Mouse (Mus musculus): Measurements from ENCODE around the gene Rmnd5a. TPM values are rescaled to one million over a fixed set of nuclear protein-coding genes. Genes with fewer than 3 reads are reported as not detected.
"Not testable (repeated sequence)": the region's sequence is repeated elsewhere in the genome, so short reads cannot be mapped to it uniquely, and the experiment has no call there.

Gene Rmnd5a
- polyA plus RNA-seq, 1 experiment from 2014 or later = 9.0 TPM

- H3K27ac ChIP-seq (ENCODE audit: low read depth); H3K4me1 ChIP-seq (replicated peaks; ENCODE audit: control insufficient read depth, insufficient read depth, low read length); ATAC-seq (replicated peaks; ENCODE audit: low FRiP score, low TSS enrichment, low read depth): not testable (repeated sequence)
Measured at GRCm38 (mm10) chr6:71478816-71479568, 38.6 kb upstream of the Rmnd5a start.

GRCm38 (mm10) chr6:71476783-71477182 is 36.3 kb upstream of the Rmnd5a start:
- 80% methylated on average over 5 of the region's 5 CpGs for WGBS

More at GRCm38 (mm10) chr6:71478816-71479568, 38.6 kb upstream of the Rmnd5a start:
- H3K9ac ChIP-seq (ENCODE audit: low read length); DNase-seq (ENCODE audit: low spot score); H3K9me3 ChIP-seq (ENCODE audit: control insufficient read depth, low read length); H3K4me2 ChIP-seq (ENCODE audit: low read length); H3K27me3 ChIP-seq (replicated peaks; ENCODE audit: control insufficient read depth, insufficient read depth, low read length); H3K4me3 ChIP-seq (ENCODE audit: low read depth, low read length); H3K36me3 ChIP-seq (ENCODE audit: control insufficient read depth, insufficient read depth, low read length): not testable (repeated sequence)
- WGBS = 85% methylated on average over 10 of the region's 10 CpGs

GRCm38 (mm10) chr6:71475604-71476003 is 35.2 kb upstream of the Rmnd5a start:
- H3K27ac ChIP-seq (ENCODE audit: low read depth) = no peak overlapping the region
- DNase-seq (ENCODE audit: low spot score) (no peak), ATAC-seq (replicated peaks; ENCODE audit: low FRiP score, low TSS enrichment, low read depth) (no peak)
- no peaks in the 10 kb centered on the region for H3K27me3 ChIP-seq (replicated peaks; ENCODE audit: control insufficient read depth, insufficient read depth, low read length)
- no peak overlapping the region for H3K4me2 ChIP-seq (ENCODE audit: low read length)
- H3K9me3 ChIP-seq (ENCODE audit: control insufficient read depth, low read length) = no peaks in the 10 kb centered on the region
- H3K4me1 ChIP-seq (replicated peaks; ENCODE audit: control insufficient read depth, insufficient read depth, low read length) = no peaks in the 10 kb centered on the region
- H3K36me3 ChIP-seq (ENCODE audit: control insufficient read depth, insufficient read depth, low read length) = no peaks in the 10 kb centered on the region
- no peak overlapping the region for H3K4me3 ChIP-seq (ENCODE audit: low read depth, low read length)
- whole genome bisulfite sequencing = 87% methylated on average over 3 of the region's 3 CpGs
- no peak overlapping the region for H3K9ac ChIP-seq (ENCODE audit: low read length)

More at GRCm38 (mm10) chr6:71476783-71477182, 36.3 kb upstream of the Rmnd5a start:
- H3K4me2 ChIP-seq (ENCODE audit: low read length) = no peak overlapping the region
- H3K4me1 ChIP-seq (replicated peaks; ENCODE audit: control insufficient read depth, insufficient read depth, low read length) = no peaks in the 10 kb centered on the region
- H3K36me3 ChIP-seq (ENCODE audit: control insufficient read depth, insufficient read depth, low read length) = no peaks in the 10 kb centered on the region
- ATAC-seq (replicated peaks; ENCODE audit: low FRiP score, low TSS enrichment, low read depth) (no peak), DNase-seq (ENCODE audit: low spot score) (no peak)
- no peaks in the 10 kb centered on the region for H3K9me3 ChIP-seq (ENCODE audit: control insufficient read depth, low read length)
- H3K9ac ChIP-seq (ENCODE audit: low read length) = no peak overlapping the region
- H3K27me3 ChIP-seq (replicated peaks; ENCODE audit: control insufficient read depth, insufficient read depth, low read length) = no peaks in the 10 kb centered on the region
- no peak overlapping the region for H3K4me3 ChIP-seq (ENCODE audit: low read depth, low read length)
- no peak overlapping the region for H3K27ac ChIP-seq (ENCODE audit: low read depth)

- DNase-seq (ENCODE audit: low spot score) (no peak), ATAC-seq (replicated peaks; ENCODE audit: low FRiP score, low TSS enrichment, low read depth) (no peak)
- Histone ChIP-seq H3K27me3 (replicated peaks; ENCODE audit: control insufficient read depth, insufficient read depth, low read length) (no peaks in the 10 kb centered on the region), H3K36me3 (ENCODE audit: control insufficient read depth, insufficient read depth, low read length) (no peaks in the 10 kb centered on the region), H3K4me3 (ENCODE audit: low read depth, low read length) (no peak overlapping the region), H3K9me3 (ENCODE audit: control insufficient read depth, low read length) (no peaks in the 10 kb centered on the region), H3K9ac (ENCODE audit: low read length) (no peak overlapping the region), H3K4me1 (replicated peaks; ENCODE audit: control insufficient read depth, insufficient read depth, low read length) (no peaks in the 10 kb centered on the region), H3K27ac (ENCODE audit: low read depth) (no peak overlapping the region), H3K4me2 (ENCODE audit: low read length) (no peak overlapping the region)
- 84% methylated on average over 1 of the region's 1 CpGs for WGBS
Measured at GRCm38 (mm10) chr6:71472786-71473185, 32.3 kb upstream of the Rmnd5a start.

- H3K4me2 ChIP-seq (ENCODE audit: low read length) = no peak overlapping the region
- DNase-seq (ENCODE audit: low spot score) (no peak), ATAC-seq (replicated peaks; ENCODE audit: low FRiP score, low TSS enrichment, low read depth) (peak; percentile 60; the same call in 1 of the 2 replicates)
- no peak overlapping the region for H3K27ac ChIP-seq (ENCODE audit: low read depth)
- no peaks in the 10 kb centered on the region for H3K4me1 ChIP-seq (replicated peaks; ENCODE audit: control insufficient read depth, insufficient read depth, low read length)
- H3K27me3 ChIP-seq (replicated peaks; ENCODE audit: control insufficient read depth, insufficient read depth, low read length) = no peaks in the 10 kb centered on the region
- WGBS = 70% methylated on average over 4 of the region's 4 CpGs
- H3K9me3 ChIP-seq (ENCODE audit: control insufficient read depth, low read length) = no peaks in the 10 kb centered on the region
- no peak overlapping the region for H3K9ac ChIP-seq (ENCODE audit: low read length)
- H3K36me3 ChIP-seq (ENCODE audit: control insufficient read depth, insufficient read depth, low read length) = no peaks in the 10 kb centered on the region
- H3K4me3 ChIP-seq (ENCODE audit: low read depth, low read length) = no peak overlapping the region
Measured at GRCm38 (mm10) chr6:71471830-71472520, 31.5 kb upstream of the Rmnd5a start.

GRCm38 (mm10) chr6:71469291-71469690 is 28.9 kb upstream of the Rmnd5a start:
- Histone ChIP-seq H3K4me2 (ENCODE audit: low read length) (no peak overlapping the region), H3K27ac (ENCODE audit: low read depth) (no peak overlapping the region), H3K9ac (ENCODE audit: low read length) (no peak overlapping the region), H3K27me3 (replicated peaks; ENCODE audit: control insufficient read depth, insufficient read depth, low read length) (no peaks in the 10 kb centered on the region), H3K36me3 (ENCODE audit: control insufficient read depth, insufficient read depth, low read length) (no peaks in the 10 kb centered on the region), H3K4me1 (replicated peaks; ENCODE audit: control insufficient read depth, insufficient read depth, low read length) (no peaks in the 10 kb centered on the region), H3K9me3 (ENCODE audit: control insufficient read depth, low read length) (no peaks in the 10 kb centered on the region), H3K4me3 (ENCODE audit: low read depth, low read length) (no peak overlapping the region)
- ATAC-seq (replicated peaks; ENCODE audit: low FRiP score, low TSS enrichment, low read depth) = no peak
- DNase-seq (ENCODE audit: low spot score) = no peak
- WGBS = 23% methylated on average over 3 of the region's 3 CpGs

- H3K9ac ChIP-seq (ENCODE audit: low read length) = no peak overlapping the region
- DNase-seq (ENCODE audit: low spot score) = no peak
- no peak for ATAC-seq (replicated peaks; ENCODE audit: low FRiP score, low TSS enrichment, low read depth)
- H3K4me1 ChIP-seq (replicated peaks; ENCODE audit: control insufficient read depth, insufficient read depth, low read length) = no peaks in the 10 kb centered on the region
- H3K27ac ChIP-seq (ENCODE audit: low read depth) = no peak overlapping the region
- H3K27me3 ChIP-seq (replicated peaks; ENCODE audit: control insufficient read depth, insufficient read depth, low read length) = no peaks in the 10 kb centered on the region
- no peaks in the 10 kb centered on the region for H3K36me3 ChIP-seq (ENCODE audit: control insufficient read depth, insufficient read depth, low read length)
- WGBS = 81% methylated on average over 4 of the region's 4 CpGs
- no peaks in the 10 kb centered on the region for H3K9me3 ChIP-seq (ENCODE audit: control insufficient read depth, low read length)
- no peak overlapping the region for H3K4me3 ChIP-seq (ENCODE audit: low read depth, low read length)
- no peak overlapping the region for H3K4me2 ChIP-seq (ENCODE audit: low read length)
Measured at GRCm38 (mm10) chr6:71467766-71468165, 27.3 kb upstream of the Rmnd5a start.

GRCm38 (mm10) chr6:71465146-71465545 is 24.7 kb upstream of the Rmnd5a start:
- H3K9ac ChIP-seq (ENCODE audit: low read length) = no peak overlapping the region
- no peaks in the 10 kb centered on the region for H3K9me3 ChIP-seq (ENCODE audit: control insufficient read depth, low read length)
- H3K27ac ChIP-seq (ENCODE audit: low read depth) = no peak overlapping the region
- H3K36me3 ChIP-seq (ENCODE audit: control insufficient read depth, insufficient read depth, low read length) = no peaks in the 10 kb centered on the region
- H3K4me1 ChIP-seq (replicated peaks; ENCODE audit: control insufficient read depth, insufficient read depth, low read length) = no peaks in the 10 kb centered on the region
- no peak overlapping the region for H3K4me3 ChIP-seq (ENCODE audit: low read depth, low read length)
- ATAC-seq (replicated peaks; ENCODE audit: low FRiP score, low TSS enrichment, low read depth) (no peak), DNase-seq (ENCODE audit: low spot score) (no peak)
- H3K4me2 ChIP-seq (ENCODE audit: low read length) = no peak overlapping the region
- no peaks in the 10 kb centered on the region for H3K27me3 ChIP-seq (replicated peaks; ENCODE audit: control insufficient read depth, insufficient read depth, low read length)
- 91% methylated on average over 3 of the region's 3 CpGs for WGBS
